Mouse (Mus musculus) forebrain, embryonic 11.5 days (tissue): ENCODE results near the gene Rp9. TPM values are rescaled to one million over a fixed set of nuclear protein-coding genes. Genes with fewer than 3 reads are reported as not detected.

Experiments used
- ATAC-seq: fragments of 200-750 bp; cut with Nextera tagmentation; replicated peaks from 2 replicates; pipeline ENCODE4 v1.8.0; 2017; ENCODE audit warnings: moderate TSS enrichment; ENCODE audit not compliant: low FRiP score
- DNase-seq: peaks from one replicate; pipeline ENCODE4 v3.0.0-alpha.2; 2017; ENCODE audit warnings: low spot score
- H3K27ac ChIP-seq: fragments of 300-500 bp; sonication (generic); 2 replicates; pipeline ENCODE4 v1.5.1; 2014; ENCODE audit warnings: low read depth, low read length
- H3K27me3 ChIP-seq: fragments of 300-500 bp; sonication (generic); 2 replicates; pipeline ENCODE4 v1.6.1; 2014; ENCODE audit warnings: mild to moderate bottlenecking, low read length, mixed read lengths; ENCODE audit not compliant: control insufficient read depth, insufficient read depth
- H3K36me3 ChIP-seq: fragments of 300-500 bp; sonication (generic); 2 replicates; pipeline ENCODE4 v1.6.1; 2014; ENCODE audit warnings: mild to moderate bottlenecking, low read length, moderate library complexity, mixed read lengths; ENCODE audit not compliant: control insufficient read depth, insufficient read depth
- H3K4me1 ChIP-seq: fragments of 300-500 bp; sonication (generic); replicated peaks from 2 replicates; pipeline ENCODE4 v1.6.1; 2014; ENCODE audit warnings: low read length, mixed read lengths; ENCODE audit not compliant: control insufficient read depth, insufficient read depth
- H3K4me2 ChIP-seq: fragments of 300-500 bp; sonication (generic); 2 replicates; pipeline ENCODE4 v1.6.1; 2014; ENCODE audit warnings: low read depth, mild to moderate bottlenecking, low read length, moderate library complexity, mixed read lengths; ENCODE audit not compliant: severe bottlenecking
- H3K4me3 ChIP-seq: fragments of 300-500 bp; sonication (generic); 2 replicates; pipeline ENCODE4 v1.5.1; 2014; ENCODE audit warnings: low read depth, low read length
- H3K9ac ChIP-seq: fragments of 300-500 bp; sonication (generic); 2 replicates; pipeline ENCODE4 v1.6.1; 2014; ENCODE audit warnings: low read length
- H3K9me3 ChIP-seq: fragments of 300-500 bp; sonication (generic); 2 replicates; pipeline ENCODE4 v1.6.1; 2016; ENCODE audit warnings: low read length, mixed read lengths; ENCODE audit not compliant: control insufficient read depth
- WGBS: fragments of 180-500 bp; shearing (Covaris S2); extraction: QIAGEN DNeasy Blood & Tissue Kit; methylation state at CpG from one replicate; pipeline ENCODE4 v1.1.7; 2014; 5-methylcytosine and 5-hydroxymethylcytosine counted together
- polyA plus RNA-seq: library from polyadenylated mRNA; unstranded; fragments of >200 nt; fragmentation: Nextera tagmentation; extraction: Ambion mirVana; gene quantifications from 2 replicates; pipeline ENCODE4 v1.2.1, GENCODE M21; 2014

Rp9 gene
- polyA plus RNA-seq, 1 experiment from 2014 or later: 50.7 TPM

DNA sequence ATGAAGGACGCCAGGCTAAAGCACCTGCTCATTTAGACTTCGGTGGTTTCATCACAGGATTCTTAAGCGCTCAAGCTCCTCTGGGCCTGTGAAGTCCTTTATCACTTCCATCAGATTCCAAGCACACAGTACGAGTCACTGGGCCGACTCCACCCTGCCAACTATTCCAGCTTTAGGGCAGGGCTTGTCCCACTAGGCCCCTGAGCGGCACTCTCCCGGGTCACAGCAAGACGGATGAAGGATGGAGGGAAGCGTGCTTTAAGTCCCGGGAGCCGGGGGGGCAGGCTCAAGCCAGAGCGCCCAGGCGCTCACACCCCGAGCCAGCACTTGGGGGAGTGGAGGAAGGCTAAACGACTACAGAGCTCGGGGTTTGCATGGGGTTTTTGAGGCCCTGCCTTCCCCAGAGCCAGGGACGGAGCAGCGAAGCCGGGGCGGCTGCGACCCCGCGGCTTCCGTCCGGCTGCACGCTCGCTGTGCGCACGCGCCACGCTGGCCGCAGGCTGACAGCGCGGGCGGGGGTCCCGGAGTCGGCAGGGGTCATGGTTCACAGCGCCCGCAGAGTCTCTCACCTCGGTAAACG, 81.1 kb downstream of the Rp9 start:
- ATAC-seq: peak; percentile 82
- peak overlapping the region; percentile 93 for H3K9ac ChIP-seq
- H3K36me3 ChIP-seq: no peaks in the 10 kb centered on the region
- no peaks in the 10 kb centered on the region for H3K27me3 ChIP-seq
- H3K9me3 ChIP-seq: no peaks in the 10 kb centered on the region
- no peak for DNase-seq
- peak overlapping the region; percentile 83 for H3K4me2 ChIP-seq
- under 1% methylated on average over 41 of the region's 41 CpGs for WGBS
- peaks cover 3% of the 10 kb centered on the region for H3K4me1 ChIP-seq
- peak overlapping the region; percentile 83 for H3K4me3 ChIP-seq
- H3K27ac ChIP-seq: peak overlapping the region; percentile 89

DNA sequence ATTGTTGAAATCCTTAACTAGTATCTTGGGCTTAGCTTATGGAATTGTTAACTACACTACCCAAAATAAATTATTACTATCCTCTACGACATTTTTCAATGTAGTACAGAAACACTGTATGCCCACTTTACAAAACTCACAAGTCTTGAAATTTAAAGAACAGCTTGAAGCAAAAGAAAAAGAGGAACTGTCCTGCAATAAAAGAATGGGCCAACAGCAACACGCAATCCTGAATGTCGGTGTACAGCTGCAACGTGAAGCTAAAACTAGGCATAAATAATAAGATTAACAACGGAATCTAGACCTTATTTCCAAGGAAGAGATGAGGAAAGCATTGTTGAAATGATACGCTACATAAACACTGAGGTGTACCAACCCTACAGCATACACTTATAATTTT, 81.6 kb downstream of the Rp9 start:
- peak overlapping the region; percentile 93 for H3K9ac ChIP-seq
- no peak for DNase-seq
- peaks cover 3% of the 10 kb centered on the region for H3K4me1 ChIP-seq
- peak overlapping the region; percentile 89; the same call in 1 of the 2 replicates for H3K27ac ChIP-seq
- no peak for ATAC-seq
- H3K4me2 ChIP-seq: peak overlapping the region; percentile 83
- no peaks in the 10 kb centered on the region for H3K9me3 ChIP-seq
- peak overlapping the region; percentile 83 for H3K4me3 ChIP-seq
- H3K36me3 ChIP-seq: no peaks in the 10 kb centered on the region
- H3K27me3 ChIP-seq: no peaks in the 10 kb centered on the region
- WGBS: 26% methylated on average over 6 of the region's 6 CpGs

DNA sequence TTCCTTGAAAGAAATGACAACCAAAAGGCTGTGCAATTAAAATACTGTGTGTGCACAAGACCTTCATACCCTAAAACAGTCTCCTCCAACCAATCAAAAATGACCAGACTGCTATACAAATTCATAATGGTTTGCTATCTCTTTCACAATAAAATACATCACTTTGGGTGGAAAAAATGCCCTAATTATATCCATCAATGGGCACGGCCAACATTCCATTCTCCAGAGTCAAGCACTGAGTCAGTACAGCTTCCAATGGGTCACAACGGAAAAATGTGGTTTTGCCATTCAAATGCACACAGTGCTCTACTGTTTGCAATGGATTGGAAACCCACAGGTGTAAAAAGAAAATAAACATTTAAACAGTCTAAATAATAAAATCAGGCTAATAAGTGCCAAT, 83.7 kb downstream of the Rp9 start:
- H3K4me1 ChIP-seq: peaks cover 3% of the 10 kb centered on the region
- peaks cover 6% of the 10 kb centered on the region; the same call in 1 of the 2 replicates for H3K36me3 ChIP-seq
- H3K4me2 ChIP-seq: no peak overlapping the region
- no peak overlapping the region for H3K27ac ChIP-seq
- H3K9ac ChIP-seq: no peak overlapping the region
- H3K4me3 ChIP-seq: no peak overlapping the region
- WGBS: 75% methylated on average over 2 of the region's 2 CpGs
- H3K9me3 ChIP-seq: no peaks in the 10 kb centered on the region
- no peaks in the 10 kb centered on the region for H3K27me3 ChIP-seq
- no peak for DNase-seq
- ATAC-seq: no peak

DNA sequence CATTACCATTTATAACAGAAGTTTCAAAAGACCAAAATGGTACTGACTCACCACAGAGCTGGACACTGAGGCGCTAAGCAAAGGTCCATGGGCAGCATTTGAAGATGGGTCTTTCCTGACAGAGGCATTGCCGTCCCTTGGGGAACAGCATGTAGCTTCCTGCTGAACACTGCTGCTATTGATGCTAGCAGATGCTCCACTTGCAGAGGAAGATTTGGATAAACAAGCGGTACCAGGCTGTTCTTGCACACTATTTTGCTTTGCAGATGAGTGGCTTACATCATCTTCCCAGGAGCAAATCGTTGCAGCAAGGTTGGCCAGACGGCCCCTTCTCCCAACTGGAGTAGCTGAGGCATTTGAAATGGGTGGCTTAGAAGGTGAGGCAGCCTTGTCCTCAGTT, 93.5 kb downstream of the Rp9 start:
- no peak for DNase-seq
- Histone ChIP-seq H3K27ac (no peak overlapping the region), H3K4me2 (no peak overlapping the region), H3K4me1 (no peaks in the 10 kb centered on the region), H3K4me3 (no peak overlapping the region), H3K27me3 (no peaks in the 10 kb centered on the region), H3K9ac (no peak overlapping the region), H3K36me3 (peaks cover 29% of the 10 kb centered on the region), H3K9me3 (no peaks in the 10 kb centered on the region)
- 91% methylated on average over 5 of the region's 5 CpGs for WGBS
- no peak for ATAC-seq

DNA sequence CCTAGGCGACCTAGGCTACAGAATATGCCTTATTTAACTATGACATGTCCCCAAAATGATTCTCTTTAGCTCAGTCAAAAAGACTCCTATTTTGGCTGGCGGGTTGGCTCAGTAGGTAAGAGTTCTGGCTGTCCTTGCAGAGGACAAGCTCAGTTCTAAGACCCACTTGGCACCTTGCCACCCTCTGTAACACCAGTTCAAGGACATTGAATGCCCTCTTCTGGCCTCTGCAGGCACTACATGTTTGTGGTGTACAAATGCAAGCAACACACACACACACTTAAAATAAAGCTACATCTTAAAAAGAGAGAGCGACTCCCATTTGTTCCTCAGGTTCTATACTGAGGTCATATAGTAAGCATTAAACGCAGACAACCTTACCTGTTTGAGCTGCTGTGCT, 96.8 kb downstream of the Rp9 start:
- 93% methylated on average over 4 of the region's 4 CpGs for WGBS
- Histone ChIP-seq H3K27me3 (no peaks in the 10 kb centered on the region), H3K4me2 (no peak overlapping the region), H3K4me3 (no peak overlapping the region), H3K36me3 (peaks cover 22% of the 10 kb centered on the region; the same call in 1 of the 2 replicates), H3K4me1 (no peaks in the 10 kb centered on the region), H3K9me3 (no peaks in the 10 kb centered on the region), H3K27ac (no peak overlapping the region), H3K9ac (no peak overlapping the region)
- no peak for DNase-seq
- ATAC-seq: no peak

DNA sequence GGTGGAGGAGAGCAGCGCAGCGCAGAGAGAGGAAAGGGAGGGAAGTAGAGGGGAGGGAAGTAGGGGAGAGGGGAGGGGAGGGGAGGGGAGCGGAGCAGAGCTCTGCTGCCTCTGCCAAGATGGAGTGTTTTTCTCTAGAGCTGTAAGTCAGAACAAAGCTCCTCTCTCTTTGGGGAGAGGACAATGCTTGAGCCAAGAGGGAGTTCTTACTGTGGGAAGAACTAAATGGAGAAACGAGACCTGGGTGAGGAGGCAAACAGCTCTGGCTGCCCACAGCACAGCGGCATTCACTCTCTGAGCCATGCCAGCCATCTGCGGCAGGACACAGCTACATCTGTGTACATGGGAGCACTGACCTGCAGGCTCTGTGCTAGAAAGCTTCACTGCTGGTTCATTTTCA, 101.5 kb downstream of the Rp9 start:
- Histone ChIP-seq H3K27ac (no peak overlapping the region), H3K9ac (no peak overlapping the region), H3K4me2 (no peak overlapping the region), H3K27me3 (no peaks in the 10 kb centered on the region), H3K4me1 (no peaks in the 10 kb centered on the region), H3K9me3 (no peaks in the 10 kb centered on the region), H3K4me3 (no peak overlapping the region), H3K36me3 (peaks cover 19% of the 10 kb centered on the region; the same call in 1 of the 2 replicates)
- ATAC-seq (no peak), DNase-seq (peak; percentile 43)
- WGBS: 86% methylated on average over 6 of the region's 6 CpGs

DNA sequence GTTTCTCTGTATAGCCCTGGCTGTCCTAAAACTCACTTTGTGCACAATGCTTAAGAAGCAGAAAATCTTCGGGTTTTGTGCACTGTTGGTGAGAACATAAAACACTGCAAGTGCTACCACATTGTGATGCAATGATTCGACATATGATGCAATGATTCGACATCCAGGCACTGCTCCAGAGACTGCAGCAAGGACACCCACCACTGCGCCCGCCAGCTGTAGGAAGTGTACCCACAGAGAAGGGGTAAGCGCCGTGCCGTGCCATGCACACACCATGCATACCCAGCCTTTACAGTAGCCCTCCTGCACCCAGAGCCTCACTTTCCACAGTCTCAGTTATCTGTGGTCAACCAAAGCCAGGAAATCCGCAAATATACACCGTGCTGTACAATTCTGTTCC, 102.9 kb downstream of the Rp9 start:
- no peak for DNase-seq
- Histone ChIP-seq H3K9me3 (no peaks in the 10 kb centered on the region), H3K4me2 (no peak overlapping the region), H3K9ac (no peak overlapping the region), H3K4me1 (no peaks in the 10 kb centered on the region), H3K27me3 (no peaks in the 10 kb centered on the region), H3K4me3 (no peak overlapping the region), H3K27ac (no peak overlapping the region), H3K36me3 (peaks cover 19% of the 10 kb centered on the region)
- 96% methylated on average over 10 of the region's 10 CpGs for WGBS
- no peak for ATAC-seq

DNA sequence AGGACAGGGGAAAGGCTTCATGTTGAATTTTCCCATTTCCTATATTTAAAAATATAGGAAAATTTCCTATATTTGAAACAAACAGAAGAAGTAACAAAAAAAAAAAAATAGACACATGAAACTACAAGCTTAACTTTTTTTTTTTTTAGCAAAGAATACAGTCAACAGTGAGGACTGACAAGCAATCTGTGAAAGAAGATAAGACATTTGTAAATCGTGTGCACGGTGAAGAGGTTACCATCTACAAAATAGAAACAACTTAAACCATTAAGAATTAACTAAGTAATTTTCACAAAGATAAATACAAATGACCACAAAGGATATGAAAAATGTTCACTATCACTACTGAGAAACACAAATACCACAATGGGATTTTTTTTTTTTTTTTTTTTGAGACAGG, 103.3 kb downstream of the Rp9 start:
- no peak overlapping the region for H3K4me3 ChIP-seq
- H3K4me2 ChIP-seq: no peak overlapping the region
- H3K4me1 ChIP-seq: no peaks in the 10 kb centered on the region
- no peak overlapping the region for H3K27ac ChIP-seq
- peaks cover 19% of the 10 kb centered on the region for H3K36me3 ChIP-seq
- no peak overlapping the region for H3K9ac ChIP-seq
- DNase-seq: no peak
- WGBS: 100% methylated on average over 2 of the region's 2 CpGs
- no peak for ATAC-seq
- no peaks in the 10 kb centered on the region for H3K9me3 ChIP-seq
- no peaks in the 10 kb centered on the region for H3K27me3 ChIP-seq
